13 mouse cellular contexts compared by ENCODE assay signal in the genomic region with DNA sequence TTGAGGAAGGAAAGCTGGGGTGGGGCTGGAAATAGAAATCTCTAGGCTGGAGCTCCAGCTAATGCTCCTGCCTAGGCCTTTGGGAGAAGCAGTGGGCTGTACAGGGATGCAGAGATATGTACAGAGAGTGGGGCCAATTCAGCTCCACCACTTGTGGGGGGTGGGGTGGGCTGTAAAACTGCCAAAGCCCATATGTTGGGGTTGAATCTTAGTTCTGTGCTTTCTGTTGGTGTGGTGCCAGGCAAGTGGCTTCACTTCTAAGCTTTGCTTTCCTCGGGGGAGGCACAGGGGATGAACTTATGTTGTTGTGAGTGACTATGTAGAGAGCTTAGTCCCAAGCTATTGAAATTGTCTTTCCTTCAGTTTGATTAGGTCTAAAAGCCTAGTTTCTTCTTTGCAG.
DNase-seq lines count a peak whose midpoint lies in the region; ATAC-seq and TF ChIP-seq lines count a peak whose summit lies in the region.
"Had no signal": no experiment of that assay in that cellular context is flagged by ENCODE, and none has a peak within 500 bp of the region (broad histone marks: within the 10 kb centered on the region; RNA-seq: fewer than 3 reads in every experiment).

No protein-coding gene starts in this region.

- no peak for TF ChIP-seq CTCF in brain, embryonic 14.5 days (IDR thresholded peaks at IDR 0.05; ENCODE audit: borderline replicate concordance, extremely low read depth, insufficient read depth, insufficient read length)

- peaks cover 29% of the 10 kb centered on the region for H3K36me3 ChIP-seq in hindbrain, embryonic 12.5 days
- H3K36me3 ChIP-seq in hindbrain, embryonic 11.5 days (ENCODE audit: control insufficient read depth, insufficient read depth, low read length): peaks cover 2% of the 10 kb centered on the region; the same call in 1 of the 2 replicates
- peaks cover 42% of the 10 kb centered on the region for H3K36me3 ChIP-seq in hindbrain, embryonic 13.5 days
- H3K36me3 ChIP-seq in midbrain, embryonic 15.5 days (replicated peaks): peaks cover 19% of the 10 kb centered on the region

- peaks cover 13% of the 10 kb centered on the region for H3K4me1 ChIP-seq in hindbrain, embryonic 12.5 days
- H3K4me1 ChIP-seq in hindbrain, embryonic 11.5 days (replicated peaks; ENCODE audit: control insufficient read depth, insufficient read depth, low read length): no peaks in the 10 kb centered on the region
- H3K4me1 ChIP-seq in hindbrain, embryonic 13.5 days (replicated peaks): peaks cover 21% of the 10 kb centered on the region
- peaks cover 27% of the 10 kb centered on the region for H3K4me1 ChIP-seq in midbrain, embryonic 15.5 days

- no peak overlapping the region for H3K9ac ChIP-seq in hindbrain, embryonic 12.5 days
- no peak overlapping the region for H3K9ac ChIP-seq in hindbrain, embryonic 11.5 days (ENCODE audit: low read depth, low read length)
- no peak overlapping the region for H3K9ac ChIP-seq in hindbrain, embryonic 13.5 days
- no peak overlapping the region for H3K9ac ChIP-seq in midbrain, embryonic 15.5 days

- H3K4me2 ChIP-seq in hindbrain, embryonic 12.5 days (replicated peaks): no peak overlapping the region
- H3K4me2 ChIP-seq in hindbrain, embryonic 11.5 days (replicated peaks; ENCODE audit: low read depth, low read length): no peak overlapping the region
- no peak overlapping the region for H3K4me2 ChIP-seq in hindbrain, embryonic 13.5 days
- no peak overlapping the region for H3K4me2 ChIP-seq in midbrain, embryonic 15.5 days

- no peak overlapping the region for H3K4me3 ChIP-seq in hindbrain, embryonic 12.5 days
- no peak overlapping the region for H3K4me3 ChIP-seq in hindbrain, embryonic 11.5 days (ENCODE audit: low read depth, low read length)
- H3K4me3 ChIP-seq in hindbrain, embryonic 13.5 days: no peak overlapping the region
- H3K4me3 ChIP-seq in midbrain, embryonic 15.5 days: no peak overlapping the region

- H3K27me3 ChIP-seq in hindbrain, embryonic 12.5 days: no peaks in the 10 kb centered on the region
- H3K27me3 ChIP-seq in hindbrain, embryonic 11.5 days (ENCODE audit: control insufficient read depth, insufficient read depth, low read length): no peaks in the 10 kb centered on the region
- no peaks in the 10 kb centered on the region for H3K27me3 ChIP-seq in hindbrain, embryonic 13.5 days
- no peaks in the 10 kb centered on the region for H3K27me3 ChIP-seq in midbrain, embryonic 15.5 days (replicated peaks)

- DNase-seq in hindbrain, embryonic 11.5 days (ENCODE audit: low spot score): no peak
- DNase-seq in brain, embryonic 14.5 days (ENCODE audit: low read depth): peak; percentile 57
- DNase-seq in cerebellum, postnatal 36 days: no peak
- no peak for DNase-seq in testis, postnatal 10 days (ENCODE audit: low spot score)
- DNase-seq: adrenal gland, adult 8-10 months; B cell, adult 2 months; cerebellum, adult 11-12 months; kidney, postnatal 14 days; lung, adult 18-20 months had no signal

- H3K9me3 ChIP-seq in hindbrain, embryonic 12.5 days (replicated peaks): no peaks in the 10 kb centered on the region
- no peaks in the 10 kb centered on the region for H3K9me3 ChIP-seq in hindbrain, embryonic 11.5 days (ENCODE audit: control insufficient read depth, low read length)
- H3K9me3 ChIP-seq in hindbrain, embryonic 13.5 days: no peaks in the 10 kb centered on the region
- no peaks in the 10 kb centered on the region for H3K9me3 ChIP-seq in midbrain, embryonic 15.5 days

- TF ChIP-seq POLR2A in brain, embryonic 14.5 days (IDR thresholded peaks at IDR 0.05; ENCODE audit: borderline replicate concordance, extremely low read depth, insufficient read depth, insufficient read length, poor library complexity, severe bottlenecking): no peak

- ATAC-seq in hindbrain, embryonic 12.5 days (ENCODE audit: low FRiP score): no peak
- no peak for ATAC-seq in hindbrain, embryonic 11.5 days (ENCODE audit: low FRiP score)
- no peak for ATAC-seq in hindbrain, embryonic 13.5 days (ENCODE audit: low FRiP score)
- ATAC-seq in midbrain, embryonic 15.5 days (replicated peaks): no peak
- no peak for ATAC-seq in megakaryocyte progenitor cell, adult 5-6 weeks (replicated peaks; ENCODE audit: poor library complexity)

- 90% methylated on average over 1 of the region's 1 CpGs for WGBS in hindbrain, embryonic 12.5 days
- WGBS in hindbrain, embryonic 11.5 days: 83% methylated on average over 1 of the region's 1 CpGs
- 86% methylated on average over 1 of the region's 1 CpGs for WGBS in hindbrain, embryonic 13.5 days
- WGBS in midbrain, embryonic 15.5 days: 74% methylated on average over 1 of the region's 1 CpGs

- H3K27ac ChIP-seq in hindbrain, embryonic 12.5 days: 0 out of 2 replicates have a peak overlapping the region, but pooled peaks have one; percentile 31
- no peak overlapping the region for H3K27ac ChIP-seq in hindbrain, embryonic 11.5 days (ENCODE audit: low read depth, low read length)
- H3K27ac ChIP-seq in hindbrain, embryonic 13.5 days: peak overlapping the region; percentile 76
- H3K27ac ChIP-seq in midbrain, embryonic 15.5 days: peak overlapping the region; percentile 72
